Mouse (Mus musculus) kidney, adult 2 months (tissue): Measurements from ENCODE around the gene Armc7.

Source experiments
- CTCF ChIP-seq: fragments of 200-500 bp; conservative IDR thresholded peaks from 2 replicates; pipeline ENCODE4 v1.5.1; 2011; ENCODE audit warnings: low read depth, mild to moderate bottlenecking, control low read depth, low read length, moderate library complexity, mixed read lengths; ENCODE audit not compliant: insufficient read depth, insufficient read length
- POLR2A ChIP-seq: fragments of 200-500 bp; IDR thresholded peaks from one replicate; pipeline ENCODE4 v1.6.1; 2011; ENCODE audit warnings: low read depth, low read length, control low read depth

- TF ChIP-seq CTCF = no peak
- no peak for TF ChIP-seq POLR2A
Measured at GRCm38 (mm10) chr11:115435596-115436337, 39.7 kb upstream of the Armc7 start.
